Mouse (Mus musculus) ES-E14 (cell line): ENCODE measurements at regions not wholly inside any gene's neighbourhood (a gene's known extent, or its start where the extent isn't known, plus 50 kb on each side); places are given as distances from the start of the nearest gene placed in this dataset.

Experiments used
- HCFC1 ChIP-seq: IDR thresholded peaks from 2 replicates; pipeline ENCODE4 v1.6.1; 2012; ENCODE audit warnings: low read length, inconsistent platforms, borderline replicate concordance; ENCODE audit not compliant: insufficient read depth
- MAFK ChIP-seq: IDR thresholded peaks from 2 replicates; pipeline ENCODE4 v1.6.1; 2014; ENCODE audit warnings: mild to moderate bottlenecking, low read depth, low read length, inconsistent platforms; ENCODE audit not compliant: insufficient read depth

GRCm38 (mm10) chr3:70533593-70534321, 526.3 kb downstream of the Otol1 start:
- TF ChIP-seq HCFC1 (no peak), MAFK (no peak)
